Mouse (Mus musculus) CH12.LX (cell line): Measurements from ENCODE around the gene B230217C12Rik. TPM values are rescaled to one million over a fixed set of nuclear protein-coding genes. Genes with fewer than 3 reads are reported as not detected.

ENCODE experiments used
- DNase-seq: peaks from one replicate; pipeline ENCODE4 v3.0.0-alpha.2; 2013; ENCODE audit errors: extremely low read depth
- H3K27ac ChIP-seq: 2 replicates; pipeline ENCODE4 v1.5.1; 2012; ENCODE audit warnings: low read depth, mild to moderate bottlenecking, control low read depth, moderate library complexity; ENCODE audit not compliant: insufficient read depth
- H3K27me3 ChIP-seq: replicated peaks from 2 replicates; pipeline ENCODE3; 2012; ENCODE audit warnings: inconsistent platforms
- H3K36me3 ChIP-seq, 2 experiments: replicated peaks in 1 of 2; 2 replicates each; pipeline versions ENCODE3 to v1.6.1; 2012; ENCODE audit warnings: inconsistent platforms in 1 of 2, low read length in 1 of 2, mild to moderate bottlenecking in 1 of 2, mixed read lengths in 1 of 2, moderate library complexity in 1 of 2; ENCODE audit not compliant: control insufficient read depth in 1 of 2, insufficient read depth in 1 of 2
- H3K4me1 ChIP-seq, 2 experiments: 2 replicates each; pipeline ENCODE4 v1.6.1; 2012; ENCODE audit warnings: inconsistent platforms in 1 of 2, moderate library complexity in 1 of 2; ENCODE audit not compliant: insufficient read depth in 2 of 2, control insufficient read depth in 1 of 2
- H3K4me2 ChIP-seq: 2 replicates; pipeline ENCODE4 v1.6.1; 2012; ENCODE audit warnings: low read depth, mild to moderate bottlenecking, control low read depth; ENCODE audit not compliant: poor library complexity, insufficient read depth, severe bottlenecking
- H3K4me3 ChIP-seq, 3 experiments: fragments of 150-350 bp in 1 of 3; sonication (generic) in 1 of 3; replicated peaks in 1 of 3; 2 replicates each; pipeline versions ENCODE3 to v1.5.1; 2011 to 2012; ENCODE audit warnings: low read depth in 2 of 3, low read length in 2 of 3, mild to moderate bottlenecking in 2 of 3, moderate library complexity in 2 of 3, control low read depth in 1 of 3, improper control_type of control experiment in 1 of 3, inconsistent platforms in 1 of 3, mixed read lengths in 1 of 3; ENCODE audit not compliant: poor library complexity in 1 of 3
- H3K79me2 ChIP-seq: replicated peaks from 2 replicates; pipeline ENCODE4 v1.6.1; 2012; ENCODE audit warnings: mild to moderate bottlenecking, moderate library complexity; ENCODE audit not compliant: control insufficient read depth, poor library complexity, insufficient read depth, severe bottlenecking; ENCODE audit errors: extremely low read depth
- H3K9ac ChIP-seq: 2 replicates; pipeline ENCODE4 v1.6.1; 2012; ENCODE audit warnings: low read depth, mild to moderate bottlenecking, control low read depth, moderate library complexity; ENCODE audit not compliant: insufficient read depth
- H3K9me3 ChIP-seq: replicated peaks from 2 replicates; pipeline ENCODE3; 2012; ENCODE audit warnings: low read length, inconsistent platforms, mixed read lengths
- BHLHE40 ChIP-seq: IDR thresholded peaks from 2 replicates; pipeline ENCODE4 v1.6.1; 2011; ENCODE audit warnings: mild to moderate bottlenecking, low read depth, low read length, improper control_type of control experiment
- CHD1 ChIP-seq: IDR thresholded peaks from 2 replicates; pipeline ENCODE4 v1.6.1; 2012; ENCODE audit warnings: low read depth, low read length, improper control_type of control experiment, inconsistent platforms
- CTCF ChIP-seq, 2 experiments: IDR thresholded peaks in 1 of 2; conservative IDR thresholded peaks in 1 of 2; 2 replicates each; pipeline ENCODE4 v1.5.1; 2011 to 2012; ENCODE audit warnings: low read depth in 2 of 2, low read length in 2 of 2, improper control_type of control experiment in 1 of 2, inconsistent platforms in 1 of 2, mild to moderate bottlenecking in 1 of 2, moderate library complexity in 1 of 2
- E2F4 ChIP-seq: IDR thresholded peaks from 2 replicates; pipeline ENCODE4 v1.6.1; 2011; ENCODE audit warnings: low read depth, low read length, improper control_type of control experiment; ENCODE audit not compliant: insufficient replicate concordance
- ELF1 ChIP-seq: IDR thresholded peaks from 2 replicates; pipeline ENCODE4 v1.6.1; 2014; ENCODE audit warnings: low read depth, mild to moderate bottlenecking, inconsistent platforms, low read length, improper control_type of control experiment
- ETS1 ChIP-seq: conservative IDR thresholded peaks from 2 replicates; pipeline ENCODE4 v1.6.1; 2012; ENCODE audit warnings: low read depth, mild to moderate bottlenecking, inconsistent platforms, low read length, improper control_type of control experiment, moderate library complexity
- HCFC1 ChIP-seq: IDR thresholded peaks from 2 replicates; pipeline ENCODE4 v1.6.1; 2012; ENCODE audit warnings: low read depth, mild to moderate bottlenecking, inconsistent platforms, low read length, improper control_type of control experiment
- IRF4 ChIP-seq: IDR thresholded peaks from 2 replicates; pipeline ENCODE4 v1.6.1; 2014; ENCODE audit warnings: low read depth, mild to moderate bottlenecking, inconsistent platforms, low read length, improper control_type of control experiment
- JUND ChIP-seq: conservative IDR thresholded peaks from 2 replicates; pipeline ENCODE4 v1.6.1; 2011; ENCODE audit warnings: low read depth, low read length, improper control_type of control experiment
- KAT2A ChIP-seq: IDR thresholded peaks from 2 replicates; pipeline ENCODE4 v1.6.1; 2012; ENCODE audit warnings: low read length, improper control_type of control experiment, inconsistent platforms; ENCODE audit not compliant: insufficient replicate concordance
- MAX ChIP-seq: IDR thresholded peaks from 2 replicates; pipeline ENCODE4 v1.6.1; 2011; ENCODE audit warnings: low read length, improper control_type of control experiment
- MAZ ChIP-seq: IDR thresholded peaks from 2 replicates; pipeline ENCODE4 v1.6.1; 2012; ENCODE audit warnings: low read depth, mild to moderate bottlenecking, inconsistent platforms, low read length, improper control_type of control experiment, moderate library complexity
- MEF2A ChIP-seq: IDR thresholded peaks from 2 replicates; pipeline ENCODE4 v1.6.1; 2014; ENCODE audit warnings: low read depth, mild to moderate bottlenecking, inconsistent platforms, low read length, improper control_type of control experiment, borderline replicate concordance
- MXI1 ChIP-seq: IDR thresholded peaks from 2 replicates; pipeline ENCODE4 v1.6.1; 2011; ENCODE audit warnings: mild to moderate bottlenecking, low read depth, low read length, improper control_type of control experiment
- NELFE ChIP-seq: IDR thresholded peaks from 2 replicates; pipeline ENCODE4 v1.6.1; 2011; ENCODE audit warnings: low read depth, low read length, improper control_type of control experiment
- NRF1 ChIP-seq: IDR thresholded peaks from 2 replicates; pipeline ENCODE4 v1.6.1; 2014; ENCODE audit warnings: low read depth, mild to moderate bottlenecking, inconsistent platforms, low read length, improper control_type of control experiment, moderate library complexity
- PAX5 ChIP-seq: IDR thresholded peaks from 2 replicates; pipeline ENCODE4 v1.6.1; 2012; ENCODE audit warnings: low read length, inconsistent platforms, mixed read lengths
- POLR2A ChIP-seq: IDR thresholded peaks from 2 replicates; pipeline ENCODE4 v1.6.1; 2011; ENCODE audit warnings: low read depth, mild to moderate bottlenecking, improper control_type of control experiment, low read length
- POLR2AphosphoS2 ChIP-seq: IDR thresholded peaks from 2 replicates; pipeline ENCODE4 v1.6.1; 2011; ENCODE audit warnings: low read depth, low read length, improper control_type of control experiment
- RAD21 ChIP-seq: IDR thresholded peaks from 2 replicates; pipeline ENCODE4 v1.6.1; 2011; ENCODE audit warnings: low read depth, mild to moderate bottlenecking, low read length, improper control_type of control experiment, moderate library complexity
- TBP ChIP-seq: conservative IDR thresholded peaks from 2 replicates; pipeline ENCODE4 v1.6.1; 2011; ENCODE audit warnings: low read depth, low read length, improper control_type of control experiment
- ZC3H11A ChIP-seq: IDR thresholded peaks from 2 replicates; pipeline ENCODE4 v1.6.1; 2012; ENCODE audit warnings: low read depth, mild to moderate bottlenecking, inconsistent platforms, low read length, improper control_type of control experiment
- ZKSCAN1 ChIP-seq: IDR thresholded peaks from 2 replicates; pipeline ENCODE4 v1.6.1; 2012; ENCODE audit warnings: low read depth, inconsistent platforms, low read length, improper control_type of control experiment, borderline replicate concordance
- ZMIZ1 ChIP-seq: IDR thresholded peaks from 2 replicates; pipeline ENCODE4 v1.6.1; 2012; ENCODE audit warnings: low read depth, mild to moderate bottlenecking, inconsistent platforms, low read length, improper control_type of control experiment
- dilution Hi-C: fragments of 300-500 bp; cut with MboI; formaldehyde crosslinking; loops from 2 replicates; pipeline ENCODE4 v1.14.3; 2020; ENCODE audit warnings: low sequenced_read_pairs; ENCODE audit not compliant: extremely low pct_unique_long_range_greater_than_20kb, extremely low pct_ligation_motif_present
- in situ Hi-C: fragments of 300-500 bp; cut with MboI; formaldehyde crosslinking; loops from 3 replicates; pipeline ENCODE4 v1.14.3; 2019; ENCODE audit warnings: low sequenced_read_pairs, low pct_ligation_motif_present, low pct_unique_long_range_greater_than_20kb, mixed read lengths
- polyA plus RNA-seq: library from polyadenylated mRNA; unstranded; fragments of >175 nt; gene quantifications from 2 replicates; pipeline ENCODE4 v1.2.1, GENCODE M21; 2012; ENCODE audit warnings: low read depth; ENCODE audit not compliant: insufficient read length
- total RNA-seq, 2 experiments: library from RNA; depleted of rRNA; stranded (reverse); fragments of 300-350 nt in 1 of 2; fragments of >200 nt in 1 of 2; gene quantifications; 2 replicates each; pipeline ENCODE4 v1.2.3; 2012 to 2014

B230217C12Rik gene
- total and polyA plus RNA-seq, 3 experiments = 4.6 to 14.0 (median 11.9) TPM

DNA sequence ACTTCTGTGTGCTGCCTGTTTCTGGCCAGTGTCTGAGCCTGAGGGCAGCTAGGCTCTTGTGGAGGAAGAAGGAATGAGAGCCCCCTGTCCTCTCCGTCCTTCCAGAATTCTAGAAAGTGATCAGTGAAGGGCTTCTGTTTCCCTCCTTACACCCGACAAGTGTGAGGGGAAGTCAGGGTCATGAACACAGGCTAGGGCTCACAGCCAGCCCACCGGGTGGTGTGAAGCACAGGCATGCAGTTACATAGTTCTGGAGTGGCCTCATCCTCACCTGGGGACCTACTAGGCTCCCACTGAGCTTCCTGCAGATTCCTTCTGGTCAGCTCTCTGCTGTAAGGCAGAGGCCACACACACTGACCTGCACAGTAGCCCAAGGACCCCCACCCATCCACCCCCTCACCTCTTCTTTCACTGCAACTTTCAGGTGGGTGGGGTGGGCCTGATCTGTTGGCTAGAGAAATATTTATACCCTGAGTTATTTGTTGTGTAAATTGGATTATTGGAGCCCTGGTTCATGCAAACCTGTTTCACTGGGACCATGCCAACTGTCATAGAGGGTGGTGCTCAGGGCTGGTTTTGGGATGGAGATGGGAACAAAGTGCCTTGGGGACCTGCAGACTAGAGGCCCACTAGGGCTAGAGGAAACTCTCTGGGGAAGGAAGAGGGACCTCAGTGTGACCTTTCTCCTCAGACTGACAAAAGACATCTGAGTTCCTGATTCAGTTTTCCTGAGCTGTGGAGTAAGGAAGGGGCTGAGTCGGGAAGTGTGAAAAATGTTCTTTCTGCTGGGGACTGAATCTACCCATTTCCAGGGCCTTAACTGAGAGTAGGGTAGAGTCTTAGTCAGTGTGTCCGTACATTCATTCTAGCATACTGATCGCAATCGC, 31.1 kb upstream of the B230217C12Rik start:
- in situ Hi-C loops = no loop called here
- H3K9ac ChIP-seq = no peak overlapping the region
- no peak overlapping the region for H3K4me3 ChIP-seq
- no peaks in the 10 kb centered on the region for H3K27me3 ChIP-seq
- H3K36me3 ChIP-seq = peaks cover 5 to 71% of the 10 kb centered on the region in 2 experiments
- no peak for DNase-seq
- H3K27ac ChIP-seq = no peak overlapping the region
- H3K79me2 ChIP-seq = no peaks in the 10 kb centered on the region
- no peaks in the 10 kb centered on the region for H3K9me3 ChIP-seq
- dilution Hi-C loops = no loop called here
- peaks cover 28 to 87% of the 10 kb centered on the region in 2 experiments for H3K4me1 ChIP-seq
- no peak overlapping the region for H3K4me2 ChIP-seq
- TF ChIP-seq MAZ (no peak), ZKSCAN1 (no peak), ETS1 (no peak), KAT2A (no peak), PAX5 (no peak), IRF4 (no peak), CHD1 (no peak), ZC3H11A (no peak), MXI1 (no peak), HCFC1 (no peak), NELFE (no peak), MEF2A (no peak), JUND (no peak), CTCF (conservative IDR thresholded peaks at IDR 0.05 in 1 of 2, IDR thresholded peaks at IDR 0.05 in 1 of 2; ENCODE audit: low read depth in 2 of 2, low read length in 2 of 2) (no peak)

GRCm38 (mm10) chr11:97810356-97810755, 30.2 kb upstream of the B230217C12Rik start:
- no peak overlapping the region for H3K9ac ChIP-seq
- H3K4me2 ChIP-seq = no peak overlapping the region
- in situ Hi-C loops (no loop called here), dilution Hi-C loops (no loop called here)
- H3K4me1 ChIP-seq = peaks cover 23 to 81% of the 10 kb centered on the region in 2 experiments
- TF ChIP-seq TBP (no peak), HCFC1 (no peak), NELFE (no peak), POLR2A (no peak), POLR2AphosphoS2 (no peak), ZMIZ1 (no peak), MAX (no peak), NRF1 (no peak), RAD21 (no peak), MEF2A (no peak), ELF1 (no peak), PAX5 (no peak), MAZ (no peak), BHLHE40 (no peak), ZKSCAN1 (no peak), CTCF (conservative IDR thresholded peaks at IDR 0.05 in 1 of 2, IDR thresholded peaks at IDR 0.05 in 1 of 2; ENCODE audit: low read depth in 2 of 2, low read length in 2 of 2) (no peak), E2F4 (no peak)
- H3K9me3 ChIP-seq = no peaks in the 10 kb centered on the region
- no peaks in the 10 kb centered on the region for H3K27me3 ChIP-seq
- no peak overlapping the region for H3K27ac ChIP-seq
- no peak for DNase-seq
- H3K36me3 ChIP-seq = peaks cover 5 to 77% of the 10 kb centered on the region in 2 experiments
- H3K4me3 ChIP-seq = no peak overlapping the region
- H3K79me2 ChIP-seq = no peaks in the 10 kb centered on the region
